Mouse (Mus musculus): Measurements from ENCODE around the gene Irf7. TPM values are rescaled to one million over a fixed set of nuclear protein-coding genes. Genes with fewer than 3 reads are reported as not detected.
"Not testable (repeated sequence)": the region's sequence is repeated elsewhere in the genome, so short reads cannot be mapped to it uniquely, and the experiment has no call there.

The Irf7 gene
- total RNA-seq, 2 experiments from 2014 or later, result 7.3 to 7.5 TPM

GRCm38 (mm10) chr7:141276546-141276945 lies 10.3 kb upstream of the Irf7 start, which contains the start of gene Cdhr5:
TSS of gene Cdhr5 (minus strand) at chr7:141276786.
- no peak for DNase-seq (ENCODE audit: low spot score in 2 of 2)

- DNase-seq (ENCODE audit: low spot score in 2 of 2), result no peak
These were observed 9.1 kb upstream of the Irf7 start for GRCm38 (mm10) chr7:141275356-141275755.

GRCm38 (mm10) chr7:141270631-141271030 lies 4.3 kb upstream of the Irf7 start:
- no peak for DNase-seq (ENCODE audit: low spot score in 2 of 2)

GRCm38 (mm10) chr7:141269273-141269545 lies 2.9 kb upstream of the Irf7 start:
- no peak for DNase-seq (ENCODE audit: low spot score in 2 of 2)

DNA sequence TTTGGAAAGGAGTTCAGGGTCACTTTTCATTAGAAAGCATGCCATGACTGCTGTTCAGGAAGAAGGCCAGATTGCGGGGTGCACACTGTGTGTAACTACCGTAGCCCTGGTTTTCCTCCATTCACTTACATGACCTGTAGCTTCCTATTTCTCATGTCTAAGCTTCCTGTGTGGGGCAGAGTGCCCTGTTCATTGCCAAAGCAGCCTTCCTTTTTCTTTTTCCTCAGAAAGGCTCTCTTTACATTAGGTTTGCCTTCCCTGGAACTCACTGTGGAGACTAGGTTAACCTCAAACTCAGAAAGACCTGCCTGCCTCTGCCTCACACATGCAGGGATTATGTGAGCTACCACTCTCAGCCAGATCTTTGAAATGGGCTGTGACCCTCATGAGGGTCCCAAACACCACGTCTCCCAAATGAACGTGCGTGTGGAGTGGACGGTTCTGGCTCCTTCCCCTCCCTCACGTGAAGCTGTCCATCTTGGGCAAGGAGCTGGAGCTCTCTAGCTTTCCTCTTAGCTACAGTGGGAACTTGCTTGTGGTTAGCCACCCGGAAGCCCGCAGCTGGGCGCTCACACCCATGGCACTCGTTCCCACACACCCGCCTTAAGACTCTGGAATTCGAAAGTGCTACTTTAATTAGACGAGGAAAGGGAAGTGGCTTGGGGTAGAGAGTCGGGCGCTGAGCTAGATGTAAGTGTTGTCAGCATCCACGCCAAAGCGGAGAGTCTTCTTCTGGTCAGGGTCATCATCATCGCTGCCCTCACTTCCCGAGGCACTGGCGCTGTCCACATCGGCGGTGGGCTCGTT lies 2.4 kb upstream of the Irf7 start:
- DNase-seq (ENCODE audit: low spot score in 2 of 2), result no peak

GRCm38 (mm10) chr7:141265411-141265738 lies 906 bp downstream of the Irf7 start:
- DNase-seq (ENCODE audit: low spot score in 2 of 2), result no peak

- no peak for DNase-seq (ENCODE audit: low spot score in 2 of 2)
These were observed 1.4 kb downstream of the Irf7 start for GRCm38 (mm10) chr7:141264761-141265410.

DNA sequence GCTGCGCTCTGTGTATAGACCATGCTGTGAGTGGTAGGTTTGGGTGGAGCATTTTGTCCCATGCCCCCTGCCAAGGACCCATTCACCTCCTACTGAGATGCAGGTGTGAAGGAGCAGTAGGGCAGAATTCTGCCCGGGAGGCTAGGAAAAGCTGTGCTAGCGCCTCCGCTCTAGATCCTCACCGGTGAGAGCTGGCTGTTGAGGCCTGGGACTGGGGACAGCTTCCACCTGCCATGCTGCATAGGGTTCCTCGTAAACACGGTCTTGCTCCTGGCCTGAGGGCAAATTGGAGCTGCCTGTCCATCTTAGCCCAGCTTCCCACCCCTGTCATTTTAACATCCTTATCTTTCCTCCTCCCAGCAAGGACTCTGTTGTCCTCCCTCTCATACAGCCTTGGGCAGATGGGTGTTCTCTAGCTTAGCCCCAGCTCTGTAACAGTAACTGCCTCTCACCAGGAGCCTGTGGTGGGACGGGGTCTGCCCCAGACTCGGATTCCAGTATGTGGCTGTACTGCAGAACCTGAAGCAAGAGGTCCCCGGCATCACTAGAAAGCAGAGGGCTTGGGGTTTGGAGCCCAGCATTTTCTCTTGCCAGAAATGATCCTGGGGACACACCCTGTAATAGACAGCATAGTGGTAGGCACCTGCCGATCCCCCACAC lies 2.1 kb downstream of the Irf7 start:
- no peak for DNase-seq (ENCODE audit: low spot score in 2 of 2)

- no peak for DNase-seq (ENCODE audit: low spot score in 2 of 2)
These were observed 2.6 kb downstream of the Irf7 start for GRCm38 (mm10) chr7:141263640-141264039.

- no peak for DNase-seq (ENCODE audit: low spot score in 2 of 2)
These were observed 4.8 kb downstream of the Irf7 start for GRCm38 (mm10) chr7:141261480-141261879.

DNA sequence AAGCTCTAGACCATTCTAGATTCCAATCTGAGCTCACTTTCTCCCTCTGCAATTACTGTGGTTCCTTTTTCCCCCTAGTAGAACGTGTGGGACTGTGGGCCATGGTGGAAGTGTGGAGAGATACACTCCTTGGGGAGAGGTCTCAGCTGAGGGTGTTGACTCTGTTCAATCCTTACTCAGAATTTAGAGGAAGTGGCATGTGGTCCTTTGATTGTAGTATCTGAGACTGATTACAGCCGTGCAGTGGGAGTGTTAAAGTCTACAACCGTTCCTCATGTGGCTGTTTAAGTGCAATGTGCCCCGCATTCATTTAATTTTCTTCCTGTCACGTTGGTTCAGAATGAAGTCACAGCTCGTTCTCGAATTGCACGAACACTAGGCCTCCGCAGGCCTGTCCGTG lies 10.1 kb downstream of the Irf7 start:
- no peak for DNase-seq (ENCODE audit: low spot score in 2 of 2)

DNA sequence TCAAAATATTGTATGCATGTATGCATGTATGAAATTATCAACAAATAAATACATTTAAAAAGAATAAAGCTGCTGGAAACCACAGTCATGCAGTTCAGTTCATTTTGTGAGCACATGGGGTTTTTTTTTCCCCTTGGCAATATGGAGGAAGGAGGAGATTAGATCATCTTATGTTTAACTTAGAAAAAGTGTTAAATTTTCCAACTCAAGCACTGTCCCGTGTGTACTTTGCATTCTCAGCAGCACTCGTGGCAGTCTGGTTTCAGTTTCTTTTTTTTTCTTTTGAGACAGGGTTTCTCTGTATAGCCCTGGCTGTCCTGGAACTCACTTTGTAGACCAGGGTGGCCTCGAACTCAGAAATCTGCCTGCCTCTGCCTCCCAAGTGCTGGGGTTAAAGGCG lies 15.8 kb downstream of the Irf7 start:
- not testable (repeated sequence) for DNase-seq (ENCODE audit: low spot score in 2 of 2)

DNA sequence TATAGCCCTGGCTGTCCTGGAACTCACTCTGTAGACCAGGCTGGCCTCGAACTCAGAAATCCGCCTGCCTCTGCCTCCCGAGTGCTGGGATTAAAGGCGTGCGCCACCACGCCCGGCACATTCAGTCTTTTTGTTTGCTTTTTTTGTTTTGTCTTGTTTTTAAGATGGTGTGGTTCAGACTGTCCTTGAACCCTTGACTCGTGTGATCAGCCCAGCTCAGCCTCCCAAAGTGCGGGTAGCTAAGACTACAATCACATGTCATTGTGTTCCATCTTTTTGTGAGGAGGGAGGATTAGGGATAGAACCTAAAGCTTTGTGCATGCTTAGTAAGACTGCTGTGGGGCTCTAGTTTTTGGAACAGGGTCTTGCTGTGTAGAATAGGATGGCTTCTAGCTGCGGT lies 34.7 kb downstream of the Irf7 start:
- DNase-seq (ENCODE audit: low spot score in 2 of 2), result no peak

GRCm38 (mm10) chr7:141231111-141231510 lies 35.2 kb downstream of the Irf7 start:
- no peak for DNase-seq (ENCODE audit: low spot score in 2 of 2)

GRCm38 (mm10) chr7:141230570-141230969 lies 35.7 kb downstream of the Irf7 start:
- DNase-seq (ENCODE audit: low spot score in 2 of 2), result no peak

DNA sequence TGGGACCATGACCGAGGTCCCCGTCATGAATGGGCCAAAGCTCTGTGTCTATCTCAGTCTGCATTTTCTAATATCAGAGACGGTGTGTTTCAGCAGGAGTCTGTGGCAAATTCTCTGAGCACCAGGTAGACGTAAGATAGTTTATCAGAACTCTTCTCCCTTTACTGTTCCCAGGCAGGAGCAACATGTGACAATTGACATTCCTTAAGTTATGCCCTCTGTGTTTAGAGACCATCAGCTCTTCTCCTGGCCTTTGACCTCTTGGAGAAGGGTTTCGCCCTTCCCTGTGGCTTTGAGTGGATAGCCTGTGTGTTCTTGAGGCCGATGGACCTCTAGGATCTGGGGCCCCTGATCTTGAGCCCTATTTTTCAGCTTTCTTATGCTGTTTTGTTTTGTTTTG lies 36.6 kb downstream of the Irf7 start:
- DNase-seq (ENCODE audit: low spot score in 2 of 2), result no peak

GRCm38 (mm10) chr7:141228279-141229067 lies 37.8 kb downstream of the Irf7 start, which contains the start of gene Phrf1:
TSS of gene Phrf1 (plus strand) at chr7:141228784.
- peak; percentile 88 to 93 for DNase-seq (ENCODE audit: low spot score in 2 of 2)

DNA sequence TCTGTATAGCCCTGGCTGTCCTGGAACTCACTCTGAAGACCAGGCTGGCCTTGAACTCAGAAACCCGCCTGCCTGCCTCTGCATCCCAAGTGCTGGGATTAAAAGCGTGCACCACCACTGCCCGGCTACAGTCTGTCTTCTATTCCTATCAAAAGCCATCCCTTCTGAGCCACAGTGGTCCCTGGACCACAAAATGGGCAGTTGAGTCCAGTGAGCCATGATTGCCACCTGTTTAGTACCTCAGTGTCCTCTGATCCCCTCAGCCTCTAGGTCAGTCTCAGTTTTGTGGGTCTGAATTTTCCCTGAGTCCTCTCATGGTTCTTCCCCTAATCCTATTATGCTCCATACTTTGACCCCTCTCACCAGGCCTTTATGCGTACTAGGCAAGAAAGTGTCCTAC lies 38.5 kb downstream of the Irf7 start:
- DNase-seq (ENCODE audit: low spot score in 2 of 2), result no peak

DNA sequence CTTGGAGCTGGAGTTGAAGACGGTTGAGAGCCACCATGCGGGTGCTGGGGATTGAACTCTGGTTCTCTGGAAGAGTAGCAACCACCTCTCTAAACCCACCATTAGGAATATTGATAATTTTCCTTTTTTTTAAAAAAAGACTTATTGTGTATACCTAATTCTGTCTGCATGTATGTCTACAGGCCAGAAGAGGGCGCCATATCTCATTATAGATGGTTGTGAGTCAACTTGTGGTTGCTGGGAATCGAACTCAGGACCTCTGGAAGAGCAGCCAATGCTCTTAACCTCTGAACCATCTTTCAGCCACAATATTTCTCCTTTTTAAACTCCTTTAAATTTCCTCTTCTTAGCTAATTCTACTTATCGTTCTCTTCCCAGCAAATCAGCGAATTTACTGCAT lies 39.7 kb downstream of the Irf7 start:
- no peak for DNase-seq (ENCODE audit: low spot score in 2 of 2)

DNA sequence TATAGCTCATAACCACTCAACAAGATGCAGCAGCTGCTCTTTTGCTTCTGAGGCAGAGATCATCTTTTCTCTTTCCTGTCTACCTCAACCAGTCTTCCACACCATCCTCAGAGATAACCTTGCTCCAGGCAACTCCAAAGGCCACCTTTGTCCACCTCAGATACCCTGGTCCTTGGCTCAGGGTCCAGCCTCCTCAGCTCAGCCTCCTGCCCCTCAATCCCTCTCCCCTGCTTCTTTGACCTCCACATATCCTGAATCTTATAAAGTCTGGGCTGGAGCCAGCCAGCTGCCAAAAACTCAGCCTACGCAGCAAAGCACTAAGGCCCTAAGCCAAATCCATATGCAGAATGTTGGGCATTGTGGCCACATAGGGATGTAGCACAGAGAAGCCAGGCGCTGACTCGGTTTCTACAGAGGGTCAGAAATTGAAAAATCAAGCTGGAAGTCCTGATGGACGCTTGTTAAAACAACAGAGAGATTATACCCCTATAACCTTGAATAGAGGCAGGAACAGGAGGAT lies 43.5 kb downstream of the Irf7 start:
- DNase-seq (ENCODE audit: low spot score in 2 of 2), result no peak

DNA sequence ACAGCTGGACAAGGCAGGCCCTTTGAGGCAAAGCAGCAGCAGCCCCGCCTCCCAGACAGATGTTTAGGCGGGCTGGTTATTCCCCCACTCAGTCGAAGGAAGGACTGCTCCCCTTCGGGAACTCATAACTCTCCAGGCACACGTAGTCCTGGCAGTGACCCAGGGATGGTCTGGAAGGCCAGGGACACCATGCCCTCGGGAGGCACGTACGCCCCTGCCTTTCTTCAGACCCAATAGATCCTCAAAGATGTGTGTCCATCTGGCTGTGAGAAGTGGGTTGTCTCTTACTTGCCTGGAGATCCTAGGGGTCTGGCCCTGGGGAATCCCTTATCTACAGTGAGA lies 44.2 kb downstream of the Irf7 start:
- no peak for DNase-seq (ENCODE audit: low spot score in 2 of 2)
